Mouse (Mus musculus) thymus, adult 2 months (tissue): ENCODE measurements around the gene Fndc3b.

ENCODE experiments used
- CTCF ChIP-seq: fragments of 200-500 bp; IDR thresholded peaks from 2 replicates; pipeline ENCODE4 v1.5.1; 2012; ENCODE audit warnings: mild to moderate bottlenecking, control low read depth, low read length, moderate library complexity, borderline replicate concordance; ENCODE audit not compliant: control insufficient read depth, poor library complexity, insufficient read depth; ENCODE audit errors: extremely low read depth
- POLR2A ChIP-seq: fragments of 200-500 bp; IDR thresholded peaks from 2 replicates; pipeline ENCODE4 v1.6.1; 2012; ENCODE audit warnings: mild to moderate bottlenecking, low read length, control low read depth, moderate library complexity; ENCODE audit not compliant: control insufficient read depth, poor library complexity, insufficient read depth; ENCODE audit errors: extremely low read depth

DNA sequence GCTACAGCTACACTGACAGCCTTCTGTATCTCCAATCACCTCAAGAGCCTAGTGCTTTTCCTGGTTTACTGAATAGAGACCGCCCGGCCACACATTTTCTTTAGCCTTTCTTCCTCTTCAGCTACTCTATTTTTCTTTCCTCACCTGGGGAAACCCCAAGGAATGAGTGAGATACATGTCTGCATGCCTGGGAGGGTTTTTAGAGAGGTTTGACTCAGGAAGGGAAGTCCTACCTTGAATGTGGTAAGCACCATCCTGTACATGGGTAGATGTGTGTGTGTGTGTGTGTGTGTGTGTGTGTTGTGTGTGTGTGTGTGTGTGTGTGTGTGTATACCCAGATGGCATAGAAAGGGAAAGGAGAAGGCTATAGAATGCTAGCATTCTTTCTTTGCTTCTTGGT lies 299.8 kb downstream of the Fndc3b start:
- TF ChIP-seq POLR2A (no peak), CTCF (no peak)
